ENCODE assay signal across 29 mouse cellular contexts in genomic region chr9:53693718-53694117, GRCm38 (mm10). TPM values are rescaled to one million over a fixed set of nuclear protein-coding genes. Genes with fewer than 3 reads are reported as not detected.
DNase-seq lines count a peak whose midpoint lies in the region; ATAC-seq and TF ChIP-seq lines count a peak whose summit lies in the region.
"Had no signal": no experiment of that assay in that cellular context is flagged by ENCODE, and none has a peak within 500 bp of the region (broad histone marks: within the 10 kb centered on the region; RNA-seq: fewer than 3 reads in every experiment).

No protein-coding gene starts in this region.

- no peak for TF ChIP-seq RAD21 in CH12.LX (IDR thresholded peaks at IDR 0.05; ENCODE audit: low read depth, low read length)

- H3K4me3 ChIP-seq in CH12.LX (replicated peaks in 1 of 3; ENCODE audit: low read depth in 2 of 3, low read length in 2 of 3, poor library complexity in 1 of 3): no peak overlapping the region
- H3K4me3 ChIP-seq: embryonic facial prominence, embryonic 10.5 days; heart, adult 2 months; heart, embryonic 15.5 days; left cerebral cortex, adult 2 months; limb, embryonic 10.5 days; liver, embryonic 13.5 days; lung, embryonic 15.5 days; midbrain, embryonic 15.5 days; neural tube, embryonic 15.5 days; stomach, embryonic 15.5 days had no signal

- no peak for TF ChIP-seq CTCF in CH12.LX (conservative IDR thresholded peaks at IDR 0.05 in 1 of 2, IDR thresholded peaks at IDR 0.05 in 1 of 2; ENCODE audit: low read depth in 2 of 2, low read length in 2 of 2)

- DNase-seq in B cell, adult 2 months: peak; percentile 25 to 48
- DNase-seq in CH12.LX (ENCODE audit: extremely low read depth): peak; percentile 44
- DNase-seq in thymus, postnatal 10 days (ENCODE audit: low spot score in 2 of 2): no peak
- DNase-seq in kidney, postnatal 36 days: no peak
- DNase-seq in kidney, postnatal 4 days: no peak
- DNase-seq: adrenal gland, postnatal 25 days; cerebellum, adult 11-12 months; gastrocnemius, postnatal 10 days; heart, adult 2 months; heart, postnatal 4 days; kidney, postnatal 10 days; layer of hippocampus, adult 9-11 months; liver, embryonic 13.5 days; right cerebral cortex, postnatal 14 days; thymus, adult 18-20 months had no signal

- no peaks in the 10 kb centered on the region for H3K79me2 ChIP-seq in CH12.LX (replicated peaks; ENCODE audit: control insufficient read depth, extremely low read depth, insufficient read depth, poor library complexity, severe bottlenecking)

- no peak for TF ChIP-seq EP300 in CH12.LX (IDR thresholded peaks at IDR 0.05; ENCODE audit: low read length)

- no peaks in the 10 kb centered on the region for H3K27me3 ChIP-seq in CH12.LX (replicated peaks)
- H3K27me3 ChIP-seq: heart, embryonic 15.5 days; liver, embryonic 13.5 days; lung, embryonic 15.5 days; midbrain, embryonic 15.5 days; neural tube, embryonic 15.5 days; stomach, embryonic 15.5 days had no signal

- no peak overlapping the region for H3K4me2 ChIP-seq in CH12.LX (ENCODE audit: insufficient read depth, low read depth, poor library complexity, severe bottlenecking)
- H3K4me2 ChIP-seq: heart, embryonic 15.5 days; liver, embryonic 13.5 days; lung, embryonic 15.5 days; midbrain, embryonic 15.5 days; neural tube, embryonic 15.5 days; stomach, embryonic 15.5 days had no signal

- dilution Hi-C loops in CH12.LX (cut with MboI; ENCODE audit: extremely low pct_ligation_motif_present, extremely low pct_unique_long_range_greater_than_20kb, low sequenced_read_pairs): no loop called here

- H3K9me3 ChIP-seq in CH12.LX (replicated peaks; ENCODE audit: low read length): peaks cover 2% of the 10 kb centered on the region
- H3K9me3 ChIP-seq: embryonic facial prominence, embryonic 10.5 days; heart, embryonic 15.5 days; limb, embryonic 10.5 days; liver, embryonic 13.5 days; lung, embryonic 15.5 days; midbrain, embryonic 15.5 days; neural tube, embryonic 15.5 days; stomach, embryonic 15.5 days had no signal

- H3K9ac ChIP-seq in CH12.LX (ENCODE audit: insufficient read depth, low read depth): no peak overlapping the region
- H3K9ac ChIP-seq: heart, embryonic 15.5 days; liver, embryonic 13.5 days; lung, embryonic 15.5 days; midbrain, embryonic 15.5 days; neural tube, embryonic 15.5 days; stomach, embryonic 15.5 days had no signal

- peaks cover 0 to 5% of the 10 kb centered on the region in 2 experiments; a peak in 1 of 4 replicates for H3K4me1 ChIP-seq in CH12.LX (ENCODE audit: control insufficient read depth in 1 of 2, insufficient read depth in 2 of 2)
- H3K4me1 ChIP-seq: embryonic facial prominence, embryonic 10.5 days; heart, embryonic 15.5 days; limb, embryonic 10.5 days; liver, embryonic 13.5 days; lung, embryonic 15.5 days; midbrain, embryonic 15.5 days; neural tube, embryonic 15.5 days; stomach, embryonic 15.5 days had no signal

- in situ Hi-C loops in CH12.LX (cut with MboI; ENCODE audit: low pct_ligation_motif_present, low pct_unique_long_range_greater_than_20kb, low sequenced_read_pairs): no loop called here

- no peak overlapping the region for H3K27ac ChIP-seq in CH12.LX (ENCODE audit: insufficient read depth, low read depth)
- H3K27ac ChIP-seq: embryonic facial prominence, embryonic 10.5 days; heart, adult 2 months; heart, embryonic 15.5 days; left cerebral cortex, adult 2 months; limb, embryonic 10.5 days; liver, embryonic 13.5 days; lung, embryonic 15.5 days; macrophage; midbrain, embryonic 15.5 days; neural tube, embryonic 15.5 days; stomach, embryonic 15.5 days had no signal

- H3K36me3 ChIP-seq in CH12.LX (replicated peaks in 1 of 2; ENCODE audit: control insufficient read depth in 1 of 2, insufficient read depth in 1 of 2, low read length in 1 of 2): no peaks in the 10 kb centered on the region
- H3K36me3 ChIP-seq: embryonic facial prominence, embryonic 10.5 days; heart, embryonic 15.5 days; limb, embryonic 10.5 days; liver, embryonic 13.5 days; lung, embryonic 15.5 days; midbrain, embryonic 15.5 days; neural tube, embryonic 15.5 days; stomach, embryonic 15.5 days had no signal

- ATAC-seq in hematopoietic stem cell, adult 5-6 weeks (replicated peaks in 1 of 2; ENCODE audit: insufficient read depth in 1 of 2, low FRiP score in 2 of 2, low TSS enrichment in 1 of 2, low read depth in 1 of 2, poor library complexity in 2 of 2, severe bottlenecking in 2 of 2): peak; percentile 85 to 93
- ATAC-seq in neutrophil, adult 5-6 weeks (ENCODE audit: extremely low read depth, insufficient number of reproducible peaks, low FRiP score, poor library complexity, severe bottlenecking): peak; percentile 72; the same call in 1 of the 2 replicates
- ATAC-seq: hindbrain, embryonic 16.5 days; intestine, postnatal 0 days; midbrain, embryonic 15.5 days; Patski had no signal

- TF ChIP-seq POLR2A in CH12.LX (IDR thresholded peaks at IDR 0.05; ENCODE audit: low read depth, low read length): no peak

TF ChIP-seq in CH12.LX, 34 proteins besides CTCF, POLR2A, EP300 and RAD21:
- TF ChIP-seq HCFC1 (IDR thresholded peaks at IDR 0.05; ENCODE audit: low read depth, low read length): no peak
- TF ChIP-seq JUND (conservative IDR thresholded peaks at IDR 0.05; ENCODE audit: low read depth, low read length): no peak
- TF ChIP-seq MAZ (IDR thresholded peaks at IDR 0.05; ENCODE audit: low read depth, low read length): no peak
- no peak for TF ChIP-seq CHD2 (IDR thresholded peaks at IDR 0.05; ENCODE audit: low read length)
- TF ChIP-seq MAFK (IDR thresholded peaks at IDR 0.05; ENCODE audit: insufficient replicate concordance, low read length): no peak
- TF ChIP-seq ZMIZ1 (IDR thresholded peaks at IDR 0.05; ENCODE audit: low read depth, low read length): no peak
- TF ChIP-seq USF1 (IDR thresholded peaks at IDR 0.05; ENCODE audit: low read depth, low read length): no peak
- TF ChIP-seq SMC3 (IDR thresholded peaks at IDR 0.05; ENCODE audit: low read depth, low read length): no peak
- TF ChIP-seq NELFE (IDR thresholded peaks at IDR 0.05; ENCODE audit: low read depth, low read length): no peak
- TF ChIP-seq MEF2A (IDR thresholded peaks at IDR 0.05; ENCODE audit: borderline replicate concordance, low read depth, low read length): no peak
- TF ChIP-seq MXI1 (IDR thresholded peaks at IDR 0.05; ENCODE audit: low read depth, low read length): no peak
- no peak for TF ChIP-seq MAX (IDR thresholded peaks at IDR 0.05; ENCODE audit: low read length)
- TF ChIP-seq E2F4 (IDR thresholded peaks at IDR 0.05; ENCODE audit: insufficient replicate concordance, low read depth, low read length): no peak

RNA-seq across cellular contexts. Expression of gene Rab39, which starts 12.3 kb away (rescaled TPM):
- total RNA-seq in CH12.LX (2012; rRNA removed) (2.1 and 2.4 TPM in 2 replicates), CH12.LX (2014; rRNA removed) (2.7 and 2.8 TPM in 2 replicates)
- 0.91 and 1.00 TPM in 2 replicates for polyA plus RNA-seq in CH12.LX (2012; ENCODE audit: insufficient read length, low read depth)
- 0.56 and 0.60 TPM in 2 replicates for total RNA-seq in hematopoietic stem cell, adult 5-6 weeks (2017)
- 11.3 and 12.8 TPM in 2 replicates for total RNA-seq in neutrophil, adult 5-6 weeks (2017)
- polyA plus RNA-seq: Patski had no signal

RNA-seq across cellular contexts. Expression of gene Cul5, which starts 23.9 kb away (rescaled TPM):
- total RNA-seq in CH12.LX (2012; rRNA removed) (21.0 and 25.4 TPM in 2 replicates), CH12.LX (2014; rRNA removed) (43.8 and 49.5 TPM in 2 replicates)
- 33.7 and 37.3 TPM in 2 replicates for polyA plus RNA-seq in CH12.LX (2012; ENCODE audit: insufficient read length, low read depth)
- 61.7 and 81.6 TPM in 2 replicates for total RNA-seq in hematopoietic stem cell, adult 5-6 weeks (2017)
- total RNA-seq in neutrophil, adult 5-6 weeks (2017): 37.4 and 44.5 TPM in 2 replicates

Comparison
In these comparisons a context has a peak if more than half of its experiments do, and no peak if none do; other contexts are left out.
1. DNase-seq: peak in B cell, adult 2 months (2 of 2) and CH12.LX (single experiment); none in thymus, postnatal 10 days (0 of 2), kidney, postnatal 36 days (0 of 2) and kidney, postnatal 4 days (0 of 2).